In the genomic region with DNA sequence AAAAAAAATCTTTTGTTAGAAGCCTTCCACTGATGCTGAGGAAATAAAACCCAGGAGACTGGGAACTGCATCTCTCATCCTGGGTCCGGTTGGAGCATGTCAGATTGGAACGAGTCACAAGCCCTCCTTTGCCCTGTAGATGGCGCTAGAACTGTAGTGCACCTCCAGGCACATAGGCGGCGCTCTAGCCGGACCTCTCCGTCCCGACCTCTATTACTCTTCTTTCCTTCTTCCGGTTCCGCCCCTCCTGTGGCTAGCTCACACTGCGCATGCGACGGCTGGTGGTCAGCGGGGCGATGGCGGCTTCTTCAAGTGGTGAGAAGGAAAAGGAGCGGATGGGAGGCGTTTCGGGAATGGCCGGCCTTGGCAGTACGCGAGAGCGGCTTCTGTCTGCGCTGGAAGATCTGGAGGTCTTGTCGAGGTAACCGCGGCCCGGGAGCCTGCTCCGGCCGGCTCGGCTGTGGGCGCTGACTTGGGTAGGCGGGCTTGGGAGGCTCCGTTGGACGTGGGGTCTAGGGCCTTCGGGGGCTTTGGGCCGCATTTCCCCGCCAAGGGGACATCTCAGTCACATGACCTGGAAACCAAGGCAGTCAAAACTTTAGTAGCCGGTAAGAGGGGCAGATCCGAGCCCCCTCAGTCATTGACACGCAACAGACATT, we compare ENCODE assay signal across 7 mouse cellular contexts. TPM values are rescaled to one million over a fixed set of nuclear protein-coding genes. Genes with fewer than 3 reads are reported as not detected.
A peak's percentile ranks its signal among the peaks of the same experiment; 100 is the strongest.
DNase-seq lines count a peak whose midpoint lies in the region; ATAC-seq lines count a peak whose summit lies in the region.

A gene (plus strand): TSS at position 261 of the 659 bp plus-strand sequence.

- intact Hi-C loops in left cerebral cortex, postnatal 36 days (cut with DNase I), result loop anchor here (10.0 kb wide), 1 partner anchor 125 kb away; a partner anchor contains a TSS

- H3K36me3 ChIP-seq in intestine, embryonic 16.5 days (ENCODE audit: control insufficient read depth, insufficient read depth, low read length), result peaks cover 4% of the 10 kb centered on the region; the same call in 1 of the 2 replicates
- H3K36me3 ChIP-seq in midbrain, embryonic 11.5 days (ENCODE audit: control insufficient read depth, insufficient read depth, low read length), result peaks cover 2% of the 10 kb centered on the region; the same call in 1 of the 2 replicates

- peak within 1 kb of the TSS; percentile 73 for H3K4me2 ChIP-seq in intestine, embryonic 16.5 days (ENCODE audit: low read depth, low read length)
- peak within 1 kb of the TSS; percentile 88 for H3K4me2 ChIP-seq in midbrain, embryonic 11.5 days

- H3K27me3 ChIP-seq in intestine, embryonic 16.5 days (replicated peaks; ENCODE audit: control insufficient read depth, insufficient read depth, low read length), result no peaks in the 10 kb centered on the region
- H3K27me3 ChIP-seq in midbrain, embryonic 11.5 days (ENCODE audit: control insufficient read depth, insufficient read depth, low read length), result no peaks in the 10 kb centered on the region

- WGBS in intestine, embryonic 16.5 days, result under 1% methylated on average over 41 of the region's 41 CpGs
- WGBS in midbrain, embryonic 11.5 days, result under 1% methylated on average over 41 of the region's 41 CpGs

- H3K4me1 ChIP-seq in intestine, embryonic 16.5 days (ENCODE audit: control insufficient read depth, insufficient read depth, low read length), result peaks cover 8% of the 10 kb centered on the region
- peaks cover 6% of the 10 kb centered on the region for H3K4me1 ChIP-seq in midbrain, embryonic 11.5 days (ENCODE audit: control insufficient read depth, insufficient read depth, low read length)

- peak within 1 kb of the TSS; percentile 88 for H3K4me3 ChIP-seq in intestine, embryonic 16.5 days (ENCODE audit: low read length)
- peak within 1 kb of the TSS; percentile 80 for H3K4me3 ChIP-seq in midbrain, embryonic 11.5 days (ENCODE audit: low read depth, low read length)

- ATAC-seq in intestine, embryonic 16.5 days, result peak; percentile 96
- ATAC-seq in midbrain, embryonic 11.5 days (ENCODE audit: low FRiP score), result peak; percentile 97

- peak within 1 kb of the TSS; percentile 94 for H3K9ac ChIP-seq in intestine, embryonic 16.5 days (ENCODE audit: low read depth, low read length)
- H3K9ac ChIP-seq in midbrain, embryonic 11.5 days (ENCODE audit: low read length), result peak within 1 kb of the TSS; percentile 79

- no peaks in the 10 kb centered on the region for H3K9me3 ChIP-seq in intestine, embryonic 16.5 days (ENCODE audit: control insufficient read depth, low read length)
- H3K9me3 ChIP-seq in midbrain, embryonic 11.5 days (ENCODE audit: control insufficient read depth, low read length), result no peaks in the 10 kb centered on the region

- peak; percentile 93 for DNase-seq in adrenal gland, adult 8-10 months
- DNase-seq in embryo, embryonic 9.5 days (ENCODE audit: extremely low spot score), result peak; percentile 95
- DNase-seq in gastrocnemius, postnatal 4 days (ENCODE audit: low spot score in 2 of 2), result peak; percentile 86 to 93
- peak; percentile 94 for DNase-seq in left cerebral cortex, postnatal 36 days (ENCODE audit: low spot score in 2 of 2)
- peak; percentile 100 for DNase-seq in midbrain, embryonic 11.5 days (ENCODE audit: low spot score, missing footprints)
- DNase-seq in skeletal muscle tissue, adult 2 months (ENCODE audit: low read depth, low spot score), result peak; percentile 93

- H3K27ac ChIP-seq in intestine, embryonic 16.5 days (ENCODE audit: low read length), result no peak within 1 kb of the TSS
- H3K27ac ChIP-seq in midbrain, embryonic 11.5 days (ENCODE audit: low read depth, low read length), result no peak within 1 kb of the TSS

RNA-seq across cellular contexts. Expression of the gene that starts here (rescaled TPM):
- total RNA-seq in adrenal gland, adult 8-10 months (2022), result 10 to 100 TPM; 23.1 to 29.5 (median 26.1) TPM
- 10 to 100 TPM; 25.0 to 31.1 TPM for total RNA-seq in gastrocnemius, postnatal 4 days (2021)
- 54.0 and 64.5 TPM in 2 replicates for polyA plus RNA-seq in intestine, embryonic 16.5 days (2015; fragmentation: Nextera tagmentation; extraction: Ambion mirVana)
- 10 to 100 TPM; 28.4 to 28.7 TPM for total RNA-seq in left cerebral cortex, postnatal 36 days (2021)
- polyA plus RNA-seq in midbrain, embryonic 11.5 days (2014; fragmentation: Nextera tagmentation; extraction: Ambion mirVana), result 100 and 105 TPM in 2 replicates
